Mouse (Mus musculus): ENCODE results near the gene 6030408B16Rik.

The 6030408B16Rik gene

DNA sequence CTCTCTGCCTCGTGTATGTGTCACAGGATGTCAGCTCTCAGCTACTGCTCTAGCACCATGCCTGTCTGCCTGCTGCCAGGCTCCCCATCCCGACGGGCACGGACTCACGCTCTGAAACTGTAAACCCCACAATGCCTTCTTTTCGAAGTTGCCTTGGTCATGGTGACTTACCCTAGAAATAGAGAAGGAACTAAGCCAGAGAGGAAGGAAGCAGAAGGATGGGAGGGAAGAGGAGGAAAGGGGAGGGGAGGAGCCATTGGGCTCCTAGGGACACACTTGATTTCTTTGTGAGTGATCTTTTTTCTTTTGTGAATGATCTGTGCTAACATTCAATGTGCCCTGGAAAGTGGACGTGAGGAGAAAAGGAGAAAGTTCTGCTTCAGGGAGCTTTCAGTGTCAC is 5.0 kb downstream of the 6030408B16Rik start:
- DNase-seq (ENCODE audit: low spot score in 2 of 2): no peak

DNA sequence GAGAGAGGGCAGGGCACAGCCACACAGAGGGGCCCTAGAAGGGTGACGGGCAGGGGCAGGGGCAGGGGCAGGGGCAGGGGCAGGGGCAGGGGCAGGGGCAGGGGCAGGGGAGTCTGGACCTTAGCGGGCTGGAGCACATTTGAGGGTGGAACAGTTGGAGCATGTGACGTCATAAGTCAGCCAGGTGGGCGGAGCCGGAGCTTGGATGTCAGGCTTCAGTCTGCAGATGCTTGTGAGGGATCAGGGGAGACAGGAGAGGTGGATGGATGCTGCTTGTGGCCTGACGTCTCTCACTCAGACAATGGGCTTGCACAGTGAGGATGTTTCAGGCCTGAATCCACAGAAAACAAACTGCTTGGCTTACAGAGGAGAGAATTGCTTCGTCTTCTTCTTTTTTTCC is 5.5 kb downstream of the 6030408B16Rik start:
- no peak for DNase-seq (ENCODE audit: low spot score in 2 of 2)

DNA sequence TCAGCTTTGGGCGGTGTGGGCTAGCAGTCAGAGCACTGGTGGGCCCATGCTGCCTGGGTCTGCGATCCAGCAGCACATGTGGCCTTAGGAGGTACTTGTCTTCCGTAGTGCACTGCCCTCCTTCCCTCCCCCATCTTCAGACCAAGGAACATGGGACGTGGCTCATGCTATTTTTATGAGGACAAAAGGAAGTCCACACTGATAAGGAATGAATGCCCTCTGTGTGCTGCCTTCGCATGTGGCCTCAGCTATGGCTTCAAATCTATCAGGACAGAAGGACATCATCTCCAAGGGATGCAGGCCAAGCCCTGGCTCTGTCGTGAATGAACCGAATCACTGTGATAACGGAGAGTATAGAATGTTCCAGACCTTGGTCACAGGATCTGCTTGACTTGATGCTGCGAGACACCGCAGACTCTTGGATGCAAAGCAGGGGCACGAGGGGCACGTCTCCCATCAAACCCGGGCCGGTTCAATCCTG is 6.5 kb downstream of the 6030408B16Rik start:
- no peak for DNase-seq (ENCODE audit: low spot score in 2 of 2)

DNA sequence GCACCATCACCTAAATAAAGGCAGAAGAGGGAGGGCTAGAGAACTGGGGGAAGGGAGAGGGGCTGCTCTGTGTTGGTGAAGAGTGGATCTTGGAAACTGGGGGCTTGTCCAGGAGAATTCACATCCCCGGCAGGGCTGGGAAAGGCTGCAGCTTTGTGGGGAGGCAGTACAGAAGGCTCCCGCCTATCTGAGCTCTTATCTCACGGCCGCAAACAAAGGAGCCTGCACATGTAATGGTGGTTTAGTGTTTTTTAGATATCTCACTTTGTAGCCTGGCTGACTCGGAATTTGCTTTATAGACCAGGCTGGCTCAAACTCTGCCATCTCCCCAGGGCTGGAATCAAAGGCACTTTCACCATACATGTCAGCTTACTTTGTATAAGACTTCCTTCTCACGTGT is 7.1 kb downstream of the 6030408B16Rik start:
- DNase-seq (ENCODE audit: low spot score in 2 of 2): no peak

DNA sequence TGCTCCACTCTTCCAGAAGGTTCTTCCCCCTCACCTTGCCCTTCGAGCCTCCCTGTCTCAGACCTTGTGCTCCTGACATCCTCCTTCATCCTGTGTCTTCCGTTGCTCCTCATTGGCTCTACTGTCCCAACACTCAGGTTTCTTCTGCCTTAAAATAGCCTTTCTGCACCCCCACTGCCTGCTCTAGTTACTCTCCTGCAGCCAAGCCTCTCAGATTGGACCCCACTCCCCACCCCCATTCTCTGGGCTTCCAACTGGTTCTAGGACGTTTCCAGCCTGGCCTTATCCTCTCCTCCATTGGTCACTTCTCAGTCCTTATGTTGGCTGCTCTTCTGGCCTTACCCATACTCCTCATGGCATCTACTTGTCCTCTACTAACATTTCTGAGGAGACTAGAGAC is 9.2 kb downstream of the 6030408B16Rik start:
- no peak for DNase-seq (ENCODE audit: low spot score in 2 of 2)

DNA sequence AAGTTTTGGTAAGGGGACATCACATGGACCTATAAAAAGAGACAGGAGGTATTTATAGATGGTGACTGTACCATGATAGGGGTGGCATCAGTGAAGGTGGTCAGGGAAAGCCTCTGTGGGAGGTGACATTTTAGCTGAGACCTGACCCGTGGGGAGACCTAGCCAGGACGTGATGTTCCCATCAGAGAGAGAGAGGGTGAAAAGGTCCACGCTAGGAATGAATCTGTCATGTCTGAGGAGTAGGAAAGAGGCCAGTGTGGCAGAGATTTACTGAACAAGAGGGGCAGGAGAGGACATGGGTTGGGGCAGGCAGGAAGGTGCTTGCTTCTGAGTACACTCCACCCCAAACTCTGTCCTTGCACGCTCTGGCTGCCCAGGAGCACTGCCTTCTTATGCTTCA is 10.8 kb downstream of the 6030408B16Rik start:
- no peak for DNase-seq (ENCODE audit: low spot score in 2 of 2)

DNA sequence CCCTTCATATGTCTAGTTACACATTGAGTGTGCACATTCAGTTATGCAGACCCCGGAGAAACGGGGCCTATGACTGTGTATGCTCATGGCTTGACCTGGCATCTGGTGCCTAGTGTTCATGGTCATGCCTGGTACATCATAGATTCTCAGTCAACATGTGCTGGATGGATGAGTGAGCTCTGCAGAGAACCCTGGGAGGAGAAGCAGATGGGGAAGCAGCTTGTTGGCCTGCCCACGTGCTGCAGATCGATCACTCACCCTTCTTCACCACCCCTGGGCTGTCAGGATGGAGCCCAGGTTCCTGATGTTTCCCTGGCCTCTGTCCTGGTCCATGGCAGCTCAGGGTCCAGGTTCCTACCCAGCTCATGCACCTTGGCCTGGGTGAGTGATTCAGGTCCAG is 13.4 kb downstream of the 6030408B16Rik start:
- no peak for DNase-seq (ENCODE audit: low spot score in 2 of 2)

DNA sequence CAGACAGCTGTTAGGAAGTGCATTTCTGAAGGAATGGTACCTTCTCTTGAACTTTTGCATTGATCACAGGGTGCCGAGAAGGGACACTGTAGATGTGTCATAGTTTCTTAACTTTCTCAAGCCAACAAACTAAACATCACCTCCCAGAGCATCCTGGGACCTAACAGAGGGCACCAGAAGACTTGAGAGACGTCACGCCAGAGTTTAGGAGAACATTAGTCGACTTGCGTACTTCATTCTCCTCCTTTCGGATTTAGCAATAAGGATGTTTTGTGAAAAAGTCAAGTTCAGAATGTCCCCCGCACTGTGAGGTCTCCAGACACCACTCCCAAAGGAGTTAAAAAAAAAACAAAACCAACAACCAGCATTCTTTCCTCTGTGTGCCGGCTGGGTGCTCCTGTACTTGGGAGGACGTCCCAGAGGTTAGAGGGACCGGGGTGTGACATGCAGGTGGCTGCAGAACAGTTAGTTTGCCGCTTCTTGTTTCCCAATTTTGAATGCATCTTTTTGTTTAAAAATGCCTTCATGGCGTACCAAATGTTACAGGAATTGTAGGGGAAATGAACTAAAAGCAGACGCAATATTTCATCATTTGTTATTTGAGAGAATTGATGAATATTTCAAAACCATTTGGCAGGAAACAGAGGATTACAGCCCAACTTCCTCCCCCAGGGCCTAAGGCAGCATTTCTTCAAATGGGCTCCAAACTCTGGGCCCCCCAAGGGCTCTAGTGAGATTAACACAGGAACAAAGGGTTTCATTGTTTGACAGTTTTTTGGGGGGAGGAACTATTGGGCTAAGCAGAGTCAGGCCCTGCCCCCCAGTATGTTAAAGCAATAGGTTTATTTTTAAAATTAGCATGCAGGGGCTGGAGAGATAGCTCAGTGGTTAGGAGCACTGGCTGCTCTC is 15.7 kb downstream of the 6030408B16Rik start:
- DNase-seq (ENCODE audit: low spot score in 2 of 2): no peak

DNA sequence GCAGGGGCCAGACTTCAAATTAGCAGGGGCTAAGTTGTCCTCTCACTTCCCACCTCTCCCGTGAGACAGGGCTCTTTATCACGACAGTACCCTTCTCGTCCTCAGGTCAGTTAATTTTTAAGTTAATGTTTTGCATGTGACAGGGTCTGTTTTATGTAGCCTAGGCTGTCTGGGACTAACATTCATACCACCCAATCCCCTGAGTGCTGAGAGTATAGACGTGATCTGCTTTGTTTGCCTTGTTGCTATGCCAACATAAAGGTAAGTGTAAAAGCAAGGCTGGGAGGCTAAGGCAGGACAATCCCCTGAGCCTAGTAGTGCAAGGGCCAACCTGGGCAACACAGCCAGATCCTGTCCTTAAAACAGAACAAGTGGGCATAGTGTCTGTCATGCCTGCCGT is 16.5 kb downstream of the 6030408B16Rik start:
- no peak for DNase-seq (ENCODE audit: low spot score in 2 of 2)

DNA sequence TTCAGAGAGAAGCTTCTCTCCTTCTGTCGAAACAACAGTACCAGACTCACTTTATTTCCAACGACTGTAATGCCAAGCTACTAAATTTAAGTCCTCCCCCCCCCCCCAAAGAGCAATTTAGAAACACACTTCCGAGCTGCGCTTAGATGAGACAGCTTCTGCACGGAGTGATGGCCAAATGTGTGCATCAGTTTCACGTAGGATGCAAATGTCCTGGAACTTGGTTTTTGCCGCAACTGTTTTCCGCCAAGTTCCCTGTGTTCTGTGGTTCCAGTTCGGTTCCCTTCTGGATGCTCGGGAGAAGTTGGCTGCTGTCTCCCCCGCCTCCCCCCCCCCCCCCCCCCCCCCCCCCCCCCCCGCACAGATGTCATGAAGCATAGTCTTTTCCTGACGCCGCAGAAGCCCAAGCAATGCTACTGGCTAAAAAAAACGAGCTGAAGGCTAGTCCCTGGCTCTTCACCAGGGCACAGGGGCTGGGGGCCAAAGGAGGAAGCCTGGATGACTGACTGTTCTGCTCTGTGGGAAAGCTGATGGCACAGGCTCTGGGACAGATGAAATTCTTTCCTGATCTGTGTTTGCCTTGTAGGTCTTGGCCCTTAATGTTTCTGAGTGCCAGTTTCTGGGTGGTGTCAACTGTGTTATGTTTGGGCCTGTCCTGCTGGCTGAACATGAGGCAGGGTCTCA is 18.2 kb downstream of the 6030408B16Rik start:
- DNase-seq (ENCODE audit: low spot score in 2 of 2): no peak

DNA sequence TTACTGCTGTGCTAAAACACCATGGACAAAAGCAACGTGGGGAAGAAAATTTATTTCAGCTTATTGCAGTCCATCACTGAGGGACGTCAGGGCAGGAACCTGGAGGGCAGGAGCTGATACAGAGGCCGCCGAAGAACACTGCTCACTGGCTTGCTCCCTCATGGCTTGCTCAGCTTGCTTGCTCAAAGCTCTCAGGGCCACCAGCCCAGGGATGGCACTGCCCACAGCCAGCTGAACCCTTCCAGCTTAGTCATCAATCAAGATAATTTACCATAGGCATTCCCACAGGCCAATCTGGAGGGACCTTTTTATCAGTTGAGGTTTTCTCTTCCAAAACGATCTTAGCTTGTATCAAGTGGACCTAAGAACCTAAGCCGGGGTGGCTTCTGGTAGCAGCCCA is 19.0 kb downstream of the 6030408B16Rik start:
- no peak for DNase-seq (ENCODE audit: low spot score in 2 of 2)

DNA sequence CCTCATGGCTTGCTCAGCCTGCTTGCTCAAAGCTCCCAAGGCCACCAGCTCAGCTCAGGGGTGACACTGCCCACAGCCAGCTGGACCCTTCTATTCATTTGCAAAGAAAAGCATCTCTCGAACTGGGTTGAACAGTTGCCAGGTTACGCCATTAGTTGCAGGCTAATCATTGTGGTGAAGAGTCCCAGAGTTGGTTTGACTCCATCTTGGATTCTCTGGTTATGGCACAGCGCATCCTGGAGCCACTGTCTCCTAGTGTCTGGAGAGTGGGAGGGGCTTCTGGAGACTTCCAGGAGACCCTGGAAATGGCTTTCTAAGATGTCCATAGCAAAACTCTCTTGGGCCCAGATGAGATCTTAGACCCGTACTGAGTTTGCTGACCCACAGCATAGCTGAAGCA is 22.4 kb downstream of the 6030408B16Rik start:
- no peak for DNase-seq (ENCODE audit: low spot score in 2 of 2)

DNA sequence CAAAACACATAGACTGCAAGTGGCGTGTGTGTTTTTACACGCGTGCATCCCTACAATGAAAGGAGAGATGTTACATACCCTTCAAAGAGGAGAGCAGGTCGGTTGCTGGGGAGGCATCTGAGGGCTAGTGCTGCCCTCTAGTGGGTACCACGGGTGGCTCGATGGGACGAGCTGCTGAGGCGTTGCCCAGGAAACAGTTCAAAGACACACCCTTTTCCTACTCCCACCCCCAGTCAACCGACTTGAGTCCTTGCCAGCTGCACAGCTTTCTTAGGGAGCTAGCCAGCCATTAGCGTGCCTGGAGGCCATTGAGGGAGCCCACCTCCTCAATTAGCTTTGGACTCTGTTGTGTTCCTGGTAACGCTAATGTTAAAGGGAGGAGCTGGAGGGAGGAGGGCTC is 22.8 kb downstream of the 6030408B16Rik start:
- peak; percentile 75 to 87 for DNase-seq (ENCODE audit: low spot score in 2 of 2)

DNA sequence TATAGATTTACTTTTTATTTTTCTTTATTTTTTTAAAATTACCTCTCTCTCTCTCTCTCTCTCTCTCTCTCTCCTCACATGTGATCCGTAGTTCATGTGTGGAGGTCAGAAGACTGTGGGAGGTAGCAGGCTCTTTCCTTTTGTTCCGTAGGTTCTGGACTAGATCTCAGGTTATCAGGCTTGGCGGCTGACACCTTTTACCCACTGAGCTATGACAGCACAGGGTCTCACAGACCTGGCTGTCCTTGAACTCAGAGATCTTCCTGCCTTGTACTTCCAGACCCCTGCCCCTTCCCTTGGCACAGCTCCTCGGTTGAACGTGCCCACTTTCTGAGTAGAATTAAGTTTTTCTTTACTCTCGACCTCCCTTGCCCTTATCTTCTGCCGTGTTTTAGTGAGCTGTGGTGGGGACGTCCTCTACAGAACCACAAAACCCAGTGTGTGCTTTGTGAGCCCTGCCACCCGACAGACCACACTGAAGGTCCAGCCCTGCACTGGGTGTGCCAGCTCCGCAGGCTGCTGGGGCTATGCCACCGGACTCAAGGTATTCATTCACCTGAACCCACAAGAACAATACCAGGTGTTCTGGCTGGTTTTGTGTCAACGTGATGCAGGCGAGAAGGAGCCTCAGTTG is 23.4 kb downstream of the 6030408B16Rik start:
- no peak for DNase-seq (ENCODE audit: low spot score in 2 of 2)

DNA sequence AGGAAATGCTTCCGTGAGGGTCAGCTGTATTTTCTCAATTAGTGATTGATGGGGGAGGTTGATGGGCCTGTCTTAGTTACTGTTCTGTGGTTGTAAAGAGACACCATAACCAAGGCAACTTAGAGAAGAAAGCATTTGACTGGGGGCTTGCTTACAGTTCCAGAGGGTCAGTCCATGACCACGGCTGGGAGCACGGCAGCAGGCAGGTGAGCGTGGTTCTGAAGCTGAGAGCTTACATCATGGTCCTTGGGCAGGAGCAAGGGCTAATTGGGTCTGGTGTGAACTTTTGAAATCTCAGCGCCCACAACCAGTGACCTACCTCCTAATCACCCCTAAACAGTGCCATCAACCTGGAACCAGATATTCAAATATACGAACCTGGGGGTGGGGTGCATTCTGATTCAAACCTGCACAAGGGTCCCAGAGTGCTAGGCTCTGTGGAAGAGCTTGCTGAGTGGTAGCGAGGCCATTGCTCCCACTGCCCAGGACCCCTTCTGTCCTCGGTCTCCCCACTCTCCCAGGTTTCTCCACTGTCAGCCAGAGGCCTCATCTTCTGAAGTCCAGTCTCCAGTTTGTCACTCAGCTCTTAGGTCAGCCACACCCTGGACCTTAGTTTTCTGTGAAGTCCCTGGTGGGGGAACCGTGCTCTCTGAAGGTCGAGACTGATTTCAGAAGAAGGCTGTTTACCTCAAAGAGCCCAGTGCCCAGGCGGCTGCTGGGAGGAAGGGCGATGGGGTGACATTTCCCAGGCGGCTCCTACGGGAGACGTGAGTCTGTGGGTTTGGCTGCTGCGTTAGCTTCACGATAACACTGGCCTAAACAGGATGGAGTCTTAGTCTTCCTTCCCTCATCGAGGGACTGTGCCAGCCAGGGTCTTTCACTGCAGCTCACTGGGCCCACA is 24.2 kb downstream of the 6030408B16Rik start:
- DNase-seq (ENCODE audit: low spot score in 2 of 2): no peak

DNA sequence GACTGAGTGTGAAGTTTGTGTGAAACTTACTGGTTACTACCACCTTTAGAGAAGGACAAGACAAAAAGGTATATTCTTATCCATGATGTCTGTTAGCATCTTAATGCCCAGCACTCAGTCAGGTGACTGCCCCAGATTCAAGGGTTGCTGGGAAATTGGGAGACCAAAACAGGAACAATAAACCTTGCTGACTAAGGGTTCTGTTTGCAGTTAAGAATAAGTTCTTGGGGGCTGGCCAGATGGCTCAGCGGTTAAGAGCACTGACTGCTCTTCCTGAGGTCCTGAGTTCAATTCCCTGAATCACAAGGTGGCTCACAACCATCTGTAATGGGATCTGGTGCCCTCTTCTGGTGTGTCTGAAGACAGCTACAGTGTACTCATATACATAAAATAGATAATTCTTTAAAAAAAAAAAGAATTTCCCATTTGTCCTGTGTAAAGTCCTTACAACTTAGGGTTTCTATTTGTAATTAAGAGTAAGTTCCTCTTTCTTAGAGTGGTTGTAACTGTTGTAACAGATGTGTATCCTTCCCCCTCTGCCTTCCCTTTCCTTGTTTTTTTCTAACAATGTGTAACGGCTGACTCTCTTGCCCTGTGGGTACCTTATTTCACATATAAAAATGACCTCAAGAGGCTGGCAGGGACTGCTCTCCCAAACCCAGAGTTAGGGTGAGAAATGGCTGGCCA is 24.9 kb downstream of the 6030408B16Rik start:
- DNase-seq (ENCODE audit: low spot score in 2 of 2): no peak

DNA sequence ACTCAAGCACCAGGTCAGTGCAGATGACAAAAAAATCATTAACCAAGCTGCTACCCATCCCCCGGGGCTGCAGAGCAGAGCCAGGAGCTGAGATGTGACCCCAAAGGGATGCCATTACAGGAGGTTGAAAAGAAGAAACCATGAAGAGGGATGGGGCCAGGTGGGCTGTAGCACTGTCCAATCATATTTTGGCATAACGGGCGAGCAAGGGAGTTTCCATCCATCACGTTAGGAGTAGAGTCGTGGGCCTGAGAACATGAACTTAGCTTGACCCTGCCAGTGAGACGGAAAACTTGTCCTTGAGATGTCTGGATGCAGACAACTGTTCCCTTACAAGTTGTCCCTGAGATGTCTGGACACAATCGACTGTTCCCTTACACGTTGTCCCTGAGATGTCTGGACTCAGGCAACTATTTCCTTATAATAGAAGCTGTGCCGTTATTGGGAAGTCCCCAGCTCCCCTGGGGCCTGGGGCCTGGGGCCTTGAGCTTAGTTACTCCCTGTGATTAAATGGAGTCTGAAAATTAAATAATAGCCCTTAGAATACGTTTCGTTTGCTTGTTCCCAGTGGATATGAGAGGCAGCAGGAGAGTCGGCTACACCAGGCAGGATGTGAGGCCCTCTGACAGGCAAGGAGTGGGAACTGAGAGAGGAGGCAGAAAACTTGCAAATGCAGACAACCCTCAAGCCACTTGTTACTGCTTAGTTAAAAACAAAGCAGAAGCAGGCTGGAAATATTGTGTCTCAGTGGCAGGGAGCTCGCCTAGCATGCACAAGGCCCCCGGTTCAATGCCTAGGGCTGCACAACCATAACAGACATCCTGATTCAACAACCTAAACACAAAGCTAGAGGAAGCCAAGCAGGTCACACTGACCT is 26.1 kb downstream of the 6030408B16Rik start:
- DNase-seq (ENCODE audit: low spot score in 2 of 2): no peak

DNA sequence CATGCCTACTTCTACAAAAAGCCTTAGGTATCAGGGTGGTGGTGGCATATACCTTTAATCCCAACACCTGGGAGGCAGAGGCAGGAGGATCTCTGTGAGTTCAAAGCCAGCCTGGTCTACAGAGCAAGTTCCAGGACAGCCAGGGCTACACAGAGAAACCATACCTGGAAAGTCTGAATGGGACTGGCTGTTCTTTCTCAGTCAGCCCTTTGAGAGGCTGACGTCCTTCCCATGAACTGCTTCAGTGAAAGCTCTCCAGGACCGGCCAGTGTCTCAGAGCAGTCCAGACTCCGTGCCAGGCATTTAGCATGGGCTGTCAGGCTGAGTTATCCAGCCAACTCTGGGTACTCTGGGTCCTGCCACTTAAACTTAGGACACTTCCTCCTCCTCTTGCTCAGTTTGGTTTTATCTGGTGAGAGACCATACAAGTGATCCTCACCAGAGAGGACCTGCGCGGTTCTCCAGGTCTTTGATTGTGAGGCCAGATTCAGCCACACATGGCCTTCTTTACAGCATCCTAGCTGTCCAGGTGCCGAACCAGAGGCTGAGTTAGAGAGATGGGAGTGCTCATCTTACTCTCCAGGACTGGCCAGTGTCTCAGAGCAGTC is 27.1 kb downstream of the 6030408B16Rik start:
- no peak for DNase-seq (ENCODE audit: low spot score in 2 of 2)

DNA sequence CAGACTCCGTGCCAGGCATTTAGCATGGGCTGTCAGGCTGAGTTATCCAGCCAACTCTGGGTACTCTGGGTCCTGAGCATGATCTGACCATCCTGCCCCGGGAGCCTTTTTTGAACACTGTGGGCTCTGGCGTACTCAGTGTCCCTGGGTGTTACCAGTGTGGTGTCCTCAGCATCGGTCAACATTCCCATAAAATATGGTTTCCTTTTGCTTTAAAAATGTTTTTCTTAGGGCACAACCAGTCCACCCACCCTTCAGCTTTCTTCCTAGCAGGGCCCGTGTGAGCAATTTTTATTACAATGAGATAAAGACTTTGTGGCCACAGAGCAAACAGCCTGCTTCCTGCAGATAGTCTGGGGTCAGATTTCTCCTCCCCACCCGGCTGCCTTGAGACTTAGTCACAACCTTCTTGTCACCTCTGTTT is 27.6 kb downstream of the 6030408B16Rik start:
- DNase-seq (ENCODE audit: low spot score in 2 of 2): peak in 1 of 2 experiments; percentile 35
